Mouse (Mus musculus) cerebellum, postnatal 36 days (tissue): ENCODE measurements around the gene Trpv1.

Experiments
- DNase-seq, 2 experiments: peaks; one replicate each; pipeline ENCODE4 v3.0.0; 2021 to 2022; ENCODE audit warnings: mixed read lengths in 2 of 2

The Trpv1 gene

DNA sequence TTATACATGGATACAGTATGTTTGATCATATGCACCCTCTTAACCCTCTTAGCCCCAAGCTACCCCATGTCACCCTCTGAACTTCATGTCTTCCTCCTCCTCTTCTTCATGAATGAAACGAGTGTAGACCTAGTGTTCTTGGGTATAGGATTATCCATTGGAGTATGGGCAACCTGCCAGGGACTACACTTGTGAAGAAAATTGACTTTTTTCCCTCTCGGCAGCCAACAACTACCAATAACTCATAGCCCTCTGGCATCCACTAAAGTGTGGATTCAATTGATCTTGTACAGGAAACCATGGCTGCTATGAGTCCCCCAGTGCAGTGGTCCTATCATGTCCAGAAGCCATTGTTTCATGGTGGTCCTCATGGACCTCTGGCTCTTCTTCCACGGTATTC lies 2.6 kb downstream of the Trpv1 start:
- no peak for DNase-seq

DNA sequence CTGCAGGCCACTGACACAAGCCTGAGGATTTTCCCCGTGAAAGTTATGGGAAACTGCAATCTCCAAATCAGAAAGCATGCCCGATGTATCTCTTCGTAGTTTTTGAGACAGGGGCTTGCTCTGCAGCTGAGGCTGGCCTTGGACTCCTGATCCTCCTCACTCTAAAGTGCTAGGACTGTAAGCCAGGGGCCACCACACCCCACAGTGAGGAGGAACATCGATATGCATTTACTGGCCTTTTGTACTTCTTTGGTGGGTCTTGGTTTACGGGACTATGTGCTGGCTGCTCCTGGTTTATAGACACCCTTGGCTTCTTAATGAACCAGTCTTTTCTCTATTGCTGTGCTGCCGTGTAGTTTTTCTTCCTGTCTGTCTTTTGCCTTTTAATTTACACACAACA lies 8.1 kb downstream of the Trpv1 start:
- DNase-seq: no peak

DNA sequence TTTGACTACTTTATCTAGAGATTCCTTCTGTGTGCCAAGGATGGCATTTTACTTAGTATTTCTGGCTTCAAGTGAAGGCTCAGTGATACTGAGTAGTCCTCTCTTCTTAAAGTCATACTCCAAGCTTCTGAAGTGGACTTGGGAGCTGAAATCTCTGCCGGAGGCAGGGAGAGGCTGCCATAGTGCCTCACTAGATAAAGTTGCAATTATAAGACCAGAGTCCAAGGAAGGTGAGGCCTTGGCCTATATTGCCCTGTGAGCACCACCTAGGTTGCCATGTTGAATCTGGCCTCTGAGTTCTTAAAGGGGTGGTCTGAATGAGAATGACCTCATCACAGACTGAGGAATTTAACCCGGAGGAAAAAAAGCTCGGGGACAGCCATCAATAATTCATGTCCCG lies 8.7 kb downstream of the Trpv1 start:
- no peak for DNase-seq

DNA sequence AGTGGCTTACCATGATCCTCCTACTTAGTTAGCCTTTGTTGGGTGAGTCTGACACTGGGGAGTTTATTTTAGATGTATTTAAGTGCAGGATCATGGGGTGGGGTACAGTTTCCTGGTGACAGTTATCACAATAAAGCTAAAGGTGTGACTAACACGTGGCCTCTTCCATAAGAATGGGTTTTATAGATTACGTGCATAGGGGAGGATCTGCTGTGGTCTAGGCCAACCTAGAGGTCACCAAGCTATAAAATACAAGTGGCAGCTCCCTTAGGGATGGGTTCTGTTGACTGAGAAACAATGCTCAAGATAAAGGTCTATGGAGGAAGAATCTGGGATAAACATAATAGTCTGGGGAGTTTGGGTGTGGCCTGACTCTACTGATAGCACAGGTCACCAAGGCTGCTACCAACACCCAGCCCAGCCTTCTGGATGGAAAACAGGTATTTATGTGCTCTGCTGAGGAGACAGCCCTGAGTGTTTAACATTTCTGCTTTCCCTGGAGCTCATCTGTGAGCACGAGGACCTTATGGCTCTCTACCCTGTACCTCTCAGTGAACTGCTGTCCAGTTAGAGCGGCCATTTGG lies 23.4 kb downstream of the Trpv1 start:
- DNase-seq: no peak

DNA sequence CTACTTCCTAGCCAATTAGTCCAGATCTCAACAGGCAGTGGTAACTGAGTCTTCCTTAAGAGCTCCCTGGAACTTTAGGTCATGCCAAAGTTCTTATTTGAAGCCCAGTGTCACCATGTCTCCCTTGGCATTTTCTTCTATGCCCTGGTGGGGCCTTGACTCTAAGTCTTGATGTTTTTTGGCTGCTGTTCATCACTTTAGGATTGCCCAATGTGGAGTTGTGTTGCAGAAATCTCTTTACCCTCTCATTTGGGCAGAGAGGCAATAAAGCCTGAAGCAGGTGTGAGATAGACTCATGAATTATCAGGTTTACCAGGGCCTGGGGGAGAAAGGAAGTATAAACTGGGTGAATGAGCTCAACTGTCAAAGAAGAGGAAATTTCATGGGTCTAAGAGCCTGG lies 24.6 kb downstream of the Trpv1 start:
- DNase-seq: no peak

DNA sequence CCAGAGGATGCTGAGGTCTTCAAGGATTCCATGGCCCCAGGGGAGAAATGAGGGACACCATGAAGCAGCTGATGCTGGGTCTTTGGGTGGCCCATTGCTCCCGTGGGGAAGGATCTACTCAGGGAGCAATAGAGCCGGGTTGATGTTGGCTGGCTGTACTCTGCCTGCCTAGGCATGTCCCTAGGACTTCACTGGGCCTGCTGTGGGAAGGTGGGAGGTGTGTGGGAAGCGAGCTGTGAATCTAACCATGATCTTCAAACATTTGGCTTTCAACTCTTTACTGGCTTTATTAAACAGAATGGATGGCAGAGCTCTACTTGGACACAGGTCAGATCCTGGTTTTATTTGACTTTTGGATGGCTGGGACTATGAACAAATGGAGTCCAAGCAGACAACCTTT lies 26.4 kb downstream of the Trpv1 start:
- no peak for DNase-seq

DNA sequence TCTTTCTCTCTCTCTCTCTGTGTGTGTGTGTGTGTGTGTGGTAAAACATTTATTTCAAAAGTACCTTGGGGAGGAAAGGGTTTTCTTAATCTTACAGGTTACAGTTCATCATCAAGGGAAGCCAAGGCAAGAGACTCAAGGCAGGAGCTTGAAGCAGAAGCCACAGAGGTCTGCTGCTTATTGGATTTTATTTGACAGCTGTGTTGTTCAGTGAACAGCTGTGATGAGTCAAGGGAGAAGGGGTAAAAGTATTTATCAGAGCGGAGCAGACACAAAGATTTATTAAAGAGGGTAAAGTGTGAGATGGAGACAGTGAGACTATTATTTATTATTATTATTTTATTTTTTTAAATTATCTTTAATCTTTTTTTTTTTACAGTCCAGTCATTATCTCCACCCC lies 27.3 kb downstream of the Trpv1 start:
- no peak for DNase-seq

DNA sequence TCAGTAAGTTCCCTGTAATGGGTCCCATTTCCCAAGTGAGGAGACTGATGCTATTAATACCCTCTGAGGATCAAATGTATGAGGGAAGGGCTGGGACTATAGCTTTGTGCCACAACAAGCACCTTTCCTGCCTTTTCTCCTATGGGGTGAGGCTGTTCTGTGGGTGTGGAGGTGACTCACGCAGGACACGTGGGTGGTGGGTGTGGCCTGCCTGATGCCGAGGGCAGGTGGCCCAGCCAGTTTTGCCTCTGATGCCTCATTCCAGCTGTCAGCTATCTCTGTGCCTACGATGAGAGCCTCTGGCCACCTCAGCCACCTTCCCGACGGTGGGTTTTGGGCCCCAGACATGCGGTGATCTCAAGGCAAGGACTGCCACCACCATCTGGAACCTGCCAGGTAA lies 33.2 kb downstream of the Trpv1 start, which contains the start of gene Trpv3:
TSS of gene Trpv3 (plus strand) at position 122 of the 400 bp plus-strand sequence.
- no peak for DNase-seq

DNA sequence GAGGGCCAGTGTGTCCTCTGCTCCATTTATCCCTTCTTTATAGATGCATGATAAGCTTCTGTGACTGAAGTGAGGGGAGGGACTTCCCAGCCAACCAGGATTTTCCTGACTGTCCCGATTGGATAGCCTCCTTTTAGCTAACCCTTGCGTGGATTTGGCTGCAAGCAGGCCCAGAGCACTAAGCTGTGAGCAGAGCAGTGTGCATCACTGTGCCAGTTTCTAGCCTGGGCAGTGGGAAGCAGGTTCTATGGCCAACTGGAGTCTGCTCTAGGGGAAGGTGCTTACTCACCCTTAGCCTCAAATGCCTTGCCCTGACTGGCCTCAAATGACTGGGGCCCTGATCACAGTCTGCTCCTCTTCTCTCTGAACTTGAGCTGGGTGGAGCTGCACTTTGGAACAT lies 40.7 kb downstream of the Trpv1 start:
- no peak for DNase-seq

DNA sequence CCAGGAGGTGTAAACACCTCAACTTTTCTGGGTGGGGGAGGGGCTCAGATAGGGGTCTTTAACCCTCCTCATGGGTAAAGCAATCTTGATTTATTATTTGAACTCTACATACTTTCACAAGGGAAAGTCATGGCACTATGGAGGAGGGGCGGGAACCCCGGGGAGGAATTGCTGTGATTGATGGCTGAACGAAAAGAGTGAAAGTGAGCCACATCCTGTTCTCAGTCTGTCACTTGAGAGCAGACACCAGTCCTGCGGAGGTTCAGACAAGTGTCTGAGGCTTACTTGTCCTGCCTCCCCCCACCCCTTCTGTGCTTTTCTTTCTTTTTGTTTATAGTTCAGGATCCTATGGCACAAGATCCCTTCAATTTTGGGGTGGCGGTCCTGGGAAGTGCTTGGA lies 46.6 kb downstream of the Trpv1 start:
- no peak for DNase-seq

DNA sequence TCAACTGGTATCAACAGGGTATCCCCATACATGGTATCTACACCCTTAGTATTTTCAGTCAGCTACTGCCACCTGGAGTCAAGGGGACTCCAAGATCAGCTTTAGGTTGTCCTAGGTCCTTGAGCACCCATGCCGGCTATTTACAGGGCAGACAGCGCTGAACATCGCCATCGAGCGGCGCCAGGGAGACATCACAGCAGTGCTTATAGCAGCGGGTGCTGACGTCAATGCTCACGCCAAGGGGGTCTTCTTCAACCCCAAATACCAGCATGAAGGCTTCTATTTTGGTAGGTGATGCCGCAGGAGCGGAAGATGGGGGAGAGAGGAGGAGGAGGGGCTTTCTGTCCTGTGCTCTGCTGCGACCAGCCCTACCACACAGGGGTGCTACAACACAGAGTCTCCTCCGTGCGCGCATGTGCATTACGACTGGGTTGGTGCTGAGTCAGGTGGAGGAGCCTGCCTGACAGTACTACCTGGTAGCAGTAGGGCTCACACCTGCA lies 47.5 kb downstream of the Trpv1 start:
- DNase-seq: peak; percentile 57 to 63

DNA sequence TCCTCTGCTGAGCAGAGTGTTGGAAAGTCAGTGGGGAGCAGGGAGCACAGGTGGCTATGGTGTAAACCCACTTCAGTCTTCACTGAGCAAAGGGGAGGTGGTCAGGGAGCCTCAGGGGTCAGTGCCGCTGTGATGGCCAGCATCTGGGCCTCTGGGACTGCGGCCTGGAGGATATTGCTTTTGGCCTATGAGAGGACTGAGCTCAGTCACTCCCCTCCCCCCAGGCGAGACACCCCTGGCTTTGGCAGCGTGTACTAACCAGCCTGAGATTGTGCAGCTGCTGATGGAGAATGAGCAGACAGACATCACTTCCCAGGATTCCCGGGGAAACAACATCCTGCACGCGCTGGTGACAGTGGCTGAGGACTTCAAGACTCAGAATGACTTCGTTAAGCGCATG lies 49.3 kb downstream of the Trpv1 start:
- no peak for DNase-seq

DNA sequence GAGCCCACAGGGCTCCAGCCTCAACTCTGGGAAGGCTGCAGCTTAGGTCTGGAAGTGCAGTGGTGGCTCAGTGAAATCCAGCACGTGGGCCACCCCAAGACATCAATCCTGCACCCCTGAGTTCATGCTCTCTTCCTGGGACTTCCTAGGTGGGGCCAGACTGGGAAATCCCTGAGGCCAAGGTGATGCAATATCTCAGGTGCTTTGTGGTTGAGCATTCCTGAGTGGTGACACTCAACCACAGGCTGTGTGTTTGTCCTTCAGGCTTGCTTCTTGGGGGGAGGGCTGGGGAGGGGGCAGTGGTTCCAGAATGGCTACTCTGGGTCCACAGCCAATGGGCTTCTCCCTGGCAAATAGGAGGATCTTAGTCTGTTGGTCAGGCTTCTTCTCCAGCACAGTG lies 49.8 kb downstream of the Trpv1 start:
- DNase-seq: no peak

DNA sequence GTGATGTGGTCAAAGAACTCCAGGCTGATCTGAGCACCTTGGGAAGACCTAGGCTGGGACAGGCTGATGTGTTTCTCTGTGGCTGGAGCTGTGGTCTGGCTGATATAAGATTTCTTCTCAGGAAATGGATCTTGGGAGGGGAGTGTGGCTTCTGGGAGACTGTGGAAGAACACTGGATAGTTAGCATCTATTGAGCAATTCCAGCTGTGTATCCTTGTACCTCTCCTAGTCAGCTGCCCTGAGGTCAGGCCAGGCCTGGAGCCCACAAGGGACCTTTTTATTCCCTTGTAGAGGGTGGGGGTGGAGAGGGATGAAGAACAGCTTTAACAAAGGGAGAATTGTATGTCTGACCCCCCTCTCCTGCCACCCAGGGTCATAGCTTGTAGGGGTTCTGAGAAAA lies 50.3 kb downstream of the Trpv1 start:
- no peak for DNase-seq

DNA sequence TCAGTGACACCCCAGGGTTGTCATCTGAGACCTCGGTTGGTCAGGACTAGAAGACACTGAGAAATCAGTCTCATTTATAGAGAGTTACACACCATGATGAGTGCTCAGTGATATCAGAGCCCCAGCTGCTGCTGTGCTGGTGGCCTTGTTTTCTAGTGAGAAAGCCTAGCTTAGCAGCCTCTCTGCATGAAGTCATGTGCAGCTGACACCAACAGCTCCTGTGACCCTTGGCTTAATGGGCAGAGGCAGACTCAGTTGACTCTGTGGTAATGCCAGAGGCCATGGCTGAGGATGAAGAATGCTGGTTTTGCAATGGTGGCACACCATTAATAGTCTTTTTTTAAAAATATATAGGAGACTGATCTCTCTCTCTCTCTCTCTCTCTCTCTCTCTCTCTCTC lies 55.5 kb downstream of the Trpv1 start:
- DNase-seq: no peak

DNA sequence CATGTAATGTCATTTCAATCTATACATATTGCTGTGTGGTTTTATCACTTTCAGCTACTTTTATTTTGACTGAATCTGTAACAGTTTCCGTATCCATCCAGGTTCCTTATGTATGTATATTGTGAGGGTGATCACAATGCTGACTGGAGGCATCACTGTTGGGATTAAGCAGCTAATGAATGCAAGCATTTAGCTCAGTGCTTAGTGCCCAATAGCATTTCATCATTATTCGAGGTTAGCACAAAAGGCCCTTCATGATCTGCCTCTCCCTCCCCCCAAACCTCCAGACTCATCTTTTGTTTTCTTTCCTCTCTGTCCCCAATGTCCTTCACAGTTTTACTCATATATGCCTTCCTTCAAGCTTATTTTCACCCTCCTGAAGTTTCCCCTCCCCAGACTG lies 69.0 kb downstream of the Trpv1 start:
- no peak for DNase-seq
